Mouse (Mus musculus) lung, embryonic 16.5 days (tissue): ENCODE results near the gene Wscd1. TPM values are rescaled to one million over a fixed set of nuclear protein-coding genes. Genes with fewer than 3 reads are reported as not detected.

ENCODE experiments used
- ATAC-seq: fragments of 200-750 bp; cut with Nextera tagmentation; 2 replicates; pipeline ENCODE4 v1.8.0; 2017; ENCODE audit warnings: low read depth, mild to moderate bottlenecking, moderate library complexity
- H3K27ac ChIP-seq: fragments of 300-500 bp; sonication (generic); 2 replicates; pipeline ENCODE4 v1.5.1; 2014; ENCODE audit warnings: mild to moderate bottlenecking, control low read depth, low read length
- H3K27me3 ChIP-seq: fragments of 300-500 bp; sonication (generic); 2 replicates; pipeline ENCODE4 v1.6.1; 2014; ENCODE audit warnings: low read depth, low read length, mixed read lengths; ENCODE audit not compliant: control insufficient read depth, insufficient read depth
- H3K36me3 ChIP-seq: fragments of 300-500 bp; sonication (generic); 2 replicates; pipeline ENCODE4 v1.6.1; 2014; ENCODE audit warnings: low read length; ENCODE audit not compliant: control insufficient read depth, insufficient read depth
- H3K4me1 ChIP-seq: fragments of 300-500 bp; sonication (generic); replicated peaks from 2 replicates; pipeline ENCODE4 v1.6.1; 2014; ENCODE audit warnings: low read length, mixed read lengths; ENCODE audit not compliant: control insufficient read depth, insufficient read depth
- H3K4me2 ChIP-seq: fragments of 300-500 bp; sonication (generic); 2 replicates; pipeline ENCODE4 v1.6.1; 2014; ENCODE audit warnings: low read depth, low read length, control low read depth
- H3K4me3 ChIP-seq: fragments of 300-500 bp; sonication (generic); 2 replicates; pipeline ENCODE4 v1.5.1; 2014; ENCODE audit warnings: mild to moderate bottlenecking, low read length, control low read depth
- H3K9ac ChIP-seq: fragments of 300-500 bp; sonication (generic); 2 replicates; pipeline ENCODE4 v1.6.1; 2014; ENCODE audit warnings: low read length, control low read depth
- H3K9me3 ChIP-seq: fragments of 300-500 bp; sonication (generic); 2 replicates; pipeline ENCODE4 v1.6.1; 2016; ENCODE audit warnings: low read length; ENCODE audit not compliant: control insufficient read depth
- WGBS: fragments of 180-500 bp; shearing (Covaris S2); extraction: QIAGEN DNeasy Blood & Tissue Kit; methylation state at CpG from one replicate; pipeline ENCODE4 v1.1.7; 2014; 5-methylcytosine and 5-hydroxymethylcytosine counted together
- polyA plus RNA-seq: library from polyadenylated mRNA; unstranded; fragments of >200 nt; fragmentation: Nextera tagmentation; extraction: Ambion mirVana; gene quantifications from 2 replicates; pipeline ENCODE4 v1.2.1, GENCODE M21; 2015

Gene Wscd1
- polyA plus RNA-seq = 11.4 and 11.8 TPM in 2 replicates

DNA sequence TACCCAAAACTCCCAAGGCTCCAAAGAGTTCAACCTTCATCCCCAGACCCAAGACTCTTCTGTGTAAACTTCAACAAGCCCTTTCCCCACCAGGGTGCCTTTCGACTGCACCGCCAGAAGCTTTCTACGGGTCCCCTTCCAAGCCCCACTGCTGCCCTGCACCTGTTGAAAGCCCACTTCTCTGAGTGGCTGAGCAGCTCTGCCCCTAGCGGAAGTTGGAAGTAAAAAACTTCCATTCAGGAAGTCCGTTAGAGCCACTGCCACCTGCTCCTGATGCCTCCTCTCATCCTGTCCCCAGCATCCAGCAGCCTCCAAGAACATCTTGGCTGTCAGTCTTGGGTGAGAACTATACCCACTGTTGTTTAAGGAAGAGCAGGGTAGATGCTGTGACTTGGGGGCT lies at the start of gene Wscd1:
Wscd1 (plus strand) TSS at position 250 of the 400 bp plus-strand sequence.
- Histone ChIP-seq H3K9ac (peak within 1 kb of the TSS; percentile 64), H3K36me3 (no peaks in the 10 kb centered on the region), H3K27ac (no peak within 1 kb of the TSS), H3K4me2 (peak within 1 kb of the TSS; percentile 81), H3K9me3 (no peaks in the 10 kb centered on the region), H3K27me3 (peaks cover 34% of the 10 kb centered on the region), H3K4me3 (peak within 1 kb of the TSS; percentile 59), H3K4me1 (0 out of 2 replicates have a peak, but pooled peaks cover 3% of the 10 kb centered on the region)
- no peak for ATAC-seq
- WGBS = 11% methylated on average over 5 of the region's 5 CpGs

DNA sequence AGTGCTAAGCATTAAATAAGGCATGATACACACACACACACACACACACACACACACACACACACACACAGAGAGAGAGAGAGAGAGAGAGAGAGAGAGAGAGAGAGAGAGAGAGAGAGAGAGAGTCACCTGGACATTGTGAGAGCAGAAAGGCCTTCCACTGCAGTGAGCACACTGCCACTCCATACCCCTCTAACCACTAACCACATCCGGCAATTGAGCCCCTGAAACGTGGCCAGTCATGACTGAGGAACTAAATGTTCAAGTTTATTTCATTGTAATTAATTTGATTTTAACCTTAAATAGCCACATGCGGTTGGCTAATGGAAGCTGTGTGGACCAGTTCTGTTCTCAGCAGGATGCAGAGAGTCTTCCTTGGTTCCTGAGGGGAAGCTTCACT lies 21.7 kb upstream of the Wscd1 start:
- Histone ChIP-seq H3K4me3 (no peak overlapping the region), H3K27me3 (no peaks in the 10 kb centered on the region), H3K4me2 (no peak overlapping the region), H3K9me3 (no peaks in the 10 kb centered on the region), H3K36me3 (no peaks in the 10 kb centered on the region), H3K27ac (no peak overlapping the region), H3K9ac (no peak overlapping the region), H3K4me1 (no peaks in the 10 kb centered on the region)
- ATAC-seq = no peak
- WGBS = 68% methylated on average over 3 of the region's 3 CpGs

DNA sequence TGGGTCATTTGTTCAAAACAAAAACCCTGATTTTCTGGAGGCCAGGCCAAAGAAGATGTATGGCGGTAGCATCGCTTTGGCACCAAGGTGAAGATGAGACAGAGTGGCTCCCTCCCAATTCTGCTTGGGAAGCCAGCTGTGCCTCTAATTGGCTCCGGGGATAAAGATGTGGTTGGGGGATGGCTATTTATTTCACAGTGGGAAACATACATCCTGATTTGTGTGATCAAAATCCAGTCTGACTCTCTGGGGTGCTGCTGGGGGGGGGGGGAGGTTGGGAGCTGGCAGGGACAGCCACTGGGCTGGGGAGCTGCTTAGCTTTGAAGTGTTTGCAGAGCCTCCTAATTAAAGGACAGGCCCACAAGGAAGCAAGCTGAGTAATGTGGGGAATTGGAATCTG lies 20.4 kb upstream of the Wscd1 start:
- Histone ChIP-seq H3K36me3 (no peaks in the 10 kb centered on the region), H3K4me3 (no peak overlapping the region), H3K9ac (no peak overlapping the region), H3K4me1 (no peaks in the 10 kb centered on the region), H3K9me3 (no peaks in the 10 kb centered on the region), H3K27ac (no peak overlapping the region), H3K4me2 (no peak overlapping the region), H3K27me3 (no peaks in the 10 kb centered on the region)
- no peak for ATAC-seq
- WGBS = 71% methylated on average over 3 of the region's 3 CpGs

DNA sequence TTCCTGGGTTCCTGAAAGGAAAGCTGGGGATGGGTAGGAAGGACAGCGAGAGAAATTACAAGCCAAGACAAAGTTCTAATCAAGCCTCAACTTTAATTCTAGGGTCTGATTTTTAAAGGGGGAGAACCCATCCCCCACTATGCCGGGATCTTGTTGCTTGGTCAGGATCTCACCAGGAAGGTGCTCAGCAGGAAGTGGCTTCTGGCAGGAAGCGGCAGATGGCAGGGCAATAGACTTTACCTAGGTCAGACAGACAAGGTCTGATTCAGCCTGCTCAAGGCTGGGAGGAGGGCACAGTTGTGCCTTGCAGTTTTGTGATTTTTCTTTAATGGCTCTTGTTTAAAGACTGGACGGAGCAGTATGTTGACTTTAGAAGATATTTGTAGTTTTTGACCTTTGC lies 15.9 kb upstream of the Wscd1 start:
- 37% methylated on average over 4 of the region's 4 CpGs for WGBS
- no peaks in the 10 kb centered on the region for H3K4me1 ChIP-seq
- ATAC-seq = no peak

DNA sequence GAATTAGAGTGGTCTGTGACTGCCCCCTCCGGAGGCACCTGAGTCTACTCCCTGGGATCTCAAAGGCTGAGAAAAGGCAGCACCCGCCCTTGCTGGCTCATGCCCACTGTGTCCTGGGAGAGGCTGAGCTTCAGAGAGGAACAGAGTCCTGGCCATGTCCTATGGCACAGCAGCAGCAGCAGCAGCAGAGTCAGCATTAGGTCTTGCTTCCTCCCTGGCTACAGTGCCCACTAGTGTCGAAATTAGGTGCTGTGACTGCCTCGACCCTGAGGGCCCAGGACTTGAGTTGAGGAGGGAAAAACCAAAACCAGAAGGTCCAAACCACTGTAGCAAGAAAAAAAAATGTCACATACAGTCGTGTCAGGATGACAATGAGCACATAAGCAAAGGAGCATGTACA lies 12.6 kb upstream of the Wscd1 start:
- no peak overlapping the region for H3K4me2 ChIP-seq
- ATAC-seq = no peak
- H3K36me3 ChIP-seq = no peaks in the 10 kb centered on the region
- no peaks in the 10 kb centered on the region for H3K9me3 ChIP-seq
- 43% methylated on average over 5 of the region's 5 CpGs for WGBS
- no peak overlapping the region for H3K9ac ChIP-seq
- H3K27me3 ChIP-seq = no peaks in the 10 kb centered on the region
- no peaks in the 10 kb centered on the region for H3K4me1 ChIP-seq
- H3K27ac ChIP-seq = no peak overlapping the region
- H3K4me3 ChIP-seq = no peak overlapping the region

More for the DNA sequence above, 15.9 kb upstream of the Wscd1 start:
- no peak overlapping the region for H3K9ac ChIP-seq
- H3K4me3 ChIP-seq = no peak overlapping the region
- H3K27me3 ChIP-seq = no peaks in the 10 kb centered on the region
- H3K4me2 ChIP-seq = no peak overlapping the region
- no peaks in the 10 kb centered on the region for H3K9me3 ChIP-seq
- H3K27ac ChIP-seq = no peak overlapping the region
- H3K36me3 ChIP-seq = no peaks in the 10 kb centered on the region

DNA sequence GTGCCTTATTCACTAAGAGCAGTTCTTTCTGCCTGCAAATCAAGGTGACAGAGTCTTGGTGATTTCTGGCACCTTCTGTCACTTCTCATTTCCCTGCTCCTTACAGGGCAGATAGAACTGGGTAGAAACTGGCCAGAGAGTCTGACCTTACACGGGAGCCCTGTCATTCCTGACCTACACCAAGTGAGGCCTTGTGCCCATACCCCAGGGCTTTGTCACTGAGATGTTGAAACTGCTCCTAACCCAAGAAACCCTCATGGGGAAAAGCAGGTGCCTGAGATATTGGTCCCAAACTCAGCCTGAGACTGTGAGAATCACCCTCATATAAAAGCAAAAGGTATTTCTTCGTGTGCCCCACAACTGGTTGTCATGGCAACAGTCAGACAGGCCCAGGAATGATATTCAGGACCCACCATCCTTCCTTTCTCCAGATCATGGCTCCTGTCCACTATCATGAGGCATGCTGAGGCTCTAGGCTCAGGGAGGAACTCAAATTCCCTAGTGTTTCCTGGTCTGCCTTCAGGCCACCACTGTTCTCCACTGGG lies 11.1 kb upstream of the Wscd1 start:
- Histone ChIP-seq H3K27ac (no peak overlapping the region), H3K27me3 (no peaks in the 10 kb centered on the region), H3K4me3 (no peak overlapping the region), H3K4me2 (no peak overlapping the region), H3K9ac (no peak overlapping the region), H3K4me1 (no peaks in the 10 kb centered on the region), H3K9me3 (no peaks in the 10 kb centered on the region), H3K36me3 (no peaks in the 10 kb centered on the region)
- WGBS = 42% methylated on average over 2 of the region's 2 CpGs
- ATAC-seq = no peak

DNA sequence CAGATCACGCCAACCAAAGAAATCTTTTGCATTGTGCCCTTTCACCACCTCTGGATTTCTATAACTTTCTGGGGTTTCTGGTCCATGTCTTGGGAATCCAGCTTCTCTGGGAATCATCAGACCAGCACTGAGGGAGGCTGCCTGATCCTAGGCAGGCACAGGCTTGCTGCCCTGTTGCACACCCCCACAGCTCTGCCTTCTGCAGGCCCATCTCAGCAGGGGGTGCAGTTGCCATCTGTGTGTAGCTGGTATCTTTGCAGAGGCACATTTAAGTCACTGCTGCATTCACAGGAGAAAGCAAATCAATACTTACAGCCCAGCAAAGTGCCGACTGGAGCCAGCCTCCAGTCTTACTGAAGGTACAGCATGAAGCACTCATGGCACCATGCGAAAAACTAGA lies 3.8 kb upstream of the Wscd1 start:
- H3K4me1 ChIP-seq = no peaks in the 10 kb centered on the region
- H3K9me3 ChIP-seq = no peaks in the 10 kb centered on the region
- H3K4me2 ChIP-seq = no peak overlapping the region
- H3K9ac ChIP-seq = no peak overlapping the region
- ATAC-seq = no peak
- H3K27me3 ChIP-seq = peaks cover 10% of the 10 kb centered on the region
- no peak overlapping the region for H3K4me3 ChIP-seq
- H3K36me3 ChIP-seq = no peaks in the 10 kb centered on the region
- 79% methylated on average over 3 of the region's 3 CpGs for WGBS
- H3K27ac ChIP-seq = no peak overlapping the region

DNA sequence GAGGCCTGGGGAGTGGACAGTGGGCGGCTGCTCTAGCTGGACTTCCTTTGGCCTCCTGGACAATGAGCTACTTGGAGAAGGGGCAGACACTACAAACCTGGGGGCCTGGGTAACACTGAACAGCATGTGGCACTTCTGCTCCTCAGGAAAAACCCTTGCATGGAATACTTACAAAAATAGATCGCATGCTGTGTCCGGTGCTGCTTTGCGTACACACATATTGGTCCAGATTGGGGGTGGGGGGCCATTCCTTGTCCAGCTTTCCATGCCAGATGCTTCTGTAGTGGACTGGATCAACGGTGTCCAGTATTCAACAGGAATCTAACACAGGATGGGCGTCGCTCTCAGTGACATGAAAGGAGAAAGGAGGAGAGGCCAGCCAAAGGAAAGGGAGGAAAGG lies 2.0 kb upstream of the Wscd1 start:
- WGBS = 63% methylated on average over 7 of the region's 7 CpGs
- H3K4me3 ChIP-seq = no peak overlapping the region
- peak overlapping the region; percentile 43 for H3K27ac ChIP-seq
- H3K9me3 ChIP-seq = no peaks in the 10 kb centered on the region
- H3K4me2 ChIP-seq = no peak overlapping the region
- H3K27me3 ChIP-seq = peaks cover 29% of the 10 kb centered on the region
- 0 out of 2 replicates have a peak, but pooled peaks cover 3% of the 10 kb centered on the region for H3K4me1 ChIP-seq
- H3K36me3 ChIP-seq = no peaks in the 10 kb centered on the region
- H3K9ac ChIP-seq = no peak overlapping the region
- ATAC-seq = peak; percentile 73

DNA sequence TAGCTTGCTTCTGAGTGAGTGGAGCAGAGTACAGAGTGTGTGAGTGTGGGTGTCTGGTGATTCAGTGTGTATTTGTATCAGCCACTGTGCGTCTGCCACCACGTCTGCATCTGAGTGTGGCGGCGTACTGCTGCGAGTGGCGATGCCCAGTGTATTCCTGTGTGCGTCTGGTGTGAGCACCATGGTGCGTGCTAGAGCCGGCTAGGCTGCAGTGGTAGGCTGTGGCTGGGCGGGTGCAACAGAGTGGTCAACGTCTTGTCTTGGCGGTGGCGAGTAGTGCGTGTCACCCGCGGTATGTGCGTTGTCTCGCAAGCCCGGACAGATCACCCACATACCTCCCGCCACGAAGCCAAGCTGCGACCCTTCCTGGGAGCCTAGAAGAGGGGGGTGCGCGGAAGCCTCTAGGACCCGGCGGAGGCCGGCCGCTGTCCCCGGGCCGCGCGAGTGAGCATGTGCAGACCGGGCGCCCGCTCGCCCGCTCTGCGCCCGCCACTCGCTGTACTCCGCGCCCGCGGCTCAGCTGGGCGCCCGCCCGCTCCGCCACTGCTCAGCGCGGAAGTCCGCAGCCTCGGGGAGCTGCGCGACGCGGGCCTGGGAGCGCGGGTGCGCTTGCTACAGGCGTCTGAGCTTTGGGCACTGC lies 934 bp downstream of the Wscd1 start:
- WGBS = under 1% methylated on average over 56 of the region's 60 CpGs

More for the DNA sequence above, 934 bp downstream of the Wscd1 start:
- H3K4me2 ChIP-seq = peak overlapping the region; percentile 81
- no peaks in the 10 kb centered on the region for H3K9me3 ChIP-seq
- peaks cover 34% of the 10 kb centered on the region for H3K27me3 ChIP-seq
- H3K4me3 ChIP-seq = peak overlapping the region; percentile 59
- peak; percentile 80 for ATAC-seq
- H3K27ac ChIP-seq = no peak overlapping the region
- peak overlapping the region; percentile 64 for H3K9ac ChIP-seq
- H3K36me3 ChIP-seq = no peaks in the 10 kb centered on the region
- 0 out of 2 replicates have a peak, but pooled peaks cover 3% of the 10 kb centered on the region for H3K4me1 ChIP-seq
